Mouse (Mus musculus) heart, postnatal 4 days (tissue): ENCODE results near the gene Cpxm1. TPM values are rescaled to one million over a fixed set of nuclear protein-coding genes. Genes with fewer than 3 reads are reported as not detected.

Source experiments
- total RNA-seq, 2 experiments: library from RNA; stranded (reverse); gene quantifications; 2 replicates each; pipeline ENCODE4 v1.2.3; 2021

The Cpxm1 gene
- total RNA-seq, 2 experiments from 2014 or later, result 9.6 to 10.9 TPM

Other genes starting within 250 kb of the Cpxm1 start
- 100 to 1,000 TPM; 221 to 229 TPM for gene Snrpb, start 218.2 kb downstream of the Cpxm1 start, total RNA-seq
- not detected for gene Tmc2, start 202.4 kb downstream of the Cpxm1 start, total RNA-seq
- 10 to 100 TPM; 61.6 to 65.9 TPM for gene Nop56, start 123.1 kb downstream of the Cpxm1 start, total RNA-seq
- gene Idh3b, start 113.0 kb downstream of the Cpxm1 start, total RNA-seq, result 100 to 1,000 TPM; 439 to 476 TPM
- gene Ebf4, start 102.4 kb downstream of the Cpxm1 start, total RNA-seq, result 1 to 10 TPM; 1.1 to 1.5 TPM
- gene Gm28372, start 7.7 kb upstream of the Cpxm1 start, total RNA-seq, result not detected
- not detected for gene 1700020A23Rik, start 7.7 kb upstream of the Cpxm1 start, total RNA-seq
- not detected for gene Tmem239, start 8.9 kb upstream of the Cpxm1 start, total RNA-seq
- gene Vps16, start 26.8 kb upstream of the Cpxm1 start, total RNA-seq, result 10 to 100 TPM; 39.0 to 45.3 TPM
- gene Pced1a, start 27.1 kb upstream of the Cpxm1 start, total RNA-seq, result 1 to 10 TPM; 5.6 to 6.2 TPM
- 10 to 100 TPM; 78.9 to 86.4 TPM for gene Ptpra, start 52.7 kb upstream of the Cpxm1 start, total RNA-seq
- 10 to 100 TPM; 78.0 to 86.6 TPM for gene Mrps26, start 166.2 kb upstream of the Cpxm1 start, total RNA-seq
- gene Oxt, start 178.6 kb upstream of the Cpxm1 start, total RNA-seq, result not detected
- gene Avp, start 185.0 kb upstream of the Cpxm1 start, total RNA-seq, result 1 to 10 TPM in 1 of 2 experiments, under 1 TPM in 1; 0.83 to 1.5 TPM
- 1 to 10 TPM; 8.1 to 9.2 TPM for gene Fastkd5, start 232.5 kb upstream of the Cpxm1 start, total RNA-seq
- 1 to 10 TPM; 5.5 TPM for gene Ubox5, start 232.5 kb upstream of the Cpxm1 start, total RNA-seq
- gene Lzts3, start 245.2 kb upstream of the Cpxm1 start, total RNA-seq, result 1 to 10 TPM; 4.3 to 5.0 TPM